Mouse (Mus musculus) kidney, adult 2 months (tissue): ENCODE data around the gene Fignl2.

Experiments used
- CTCF ChIP-seq: fragments of 200-500 bp; conservative IDR thresholded peaks from 2 replicates; pipeline ENCODE4 v1.5.1; 2011; ENCODE audit warnings: low read depth, mild to moderate bottlenecking, control low read depth, low read length, moderate library complexity, mixed read lengths; ENCODE audit not compliant: insufficient read depth, insufficient read length
- POLR2A ChIP-seq: fragments of 200-500 bp; IDR thresholded peaks from one replicate; pipeline ENCODE4 v1.6.1; 2011; ENCODE audit warnings: low read depth, low read length, control low read depth

DNA sequence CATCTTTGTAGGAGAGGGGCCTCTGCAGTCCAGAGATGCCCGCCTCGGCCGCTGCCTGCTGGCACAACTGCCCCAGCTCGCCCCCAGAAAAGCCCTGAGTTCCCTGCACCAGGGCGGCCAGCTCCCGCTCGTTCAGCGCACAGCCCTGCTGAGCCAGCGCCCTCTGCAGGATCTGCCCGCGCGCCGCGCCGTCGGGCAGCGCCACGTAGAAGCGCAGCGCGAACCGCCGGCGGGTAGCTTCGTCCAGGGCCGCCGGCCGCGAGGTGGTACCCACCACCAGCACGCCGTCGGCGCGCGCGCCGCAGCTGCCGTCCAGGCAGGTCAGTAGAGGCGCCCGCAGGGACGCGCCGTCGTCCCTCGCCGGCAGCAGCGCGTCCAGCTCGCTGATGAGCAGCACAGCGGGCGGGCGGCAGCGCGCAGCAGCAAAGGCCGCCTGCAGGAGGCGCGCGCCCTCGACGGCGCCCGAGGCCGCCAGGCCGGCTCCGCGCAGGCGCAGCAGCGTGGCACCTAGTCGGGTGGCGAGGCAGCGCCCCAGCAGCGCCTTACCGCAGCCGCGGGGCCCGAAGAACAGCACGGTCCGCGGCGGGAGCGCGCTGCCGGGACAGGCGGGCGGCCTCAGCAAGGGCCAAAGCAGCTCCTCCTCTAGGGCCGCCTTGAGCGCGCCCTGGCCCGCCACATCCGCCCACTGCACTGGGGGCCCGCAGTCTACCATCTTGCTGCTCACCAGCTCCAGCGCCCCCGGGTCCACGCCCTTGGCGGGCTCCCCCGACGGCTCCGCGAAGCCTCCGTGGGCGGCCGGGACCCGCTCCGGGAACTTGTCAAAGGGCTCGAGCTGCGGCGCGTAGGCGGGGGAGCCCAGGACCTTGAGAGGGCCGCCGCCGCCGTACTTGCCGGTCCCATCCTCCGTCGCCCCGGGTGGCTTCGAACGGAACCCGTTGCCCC, 25.5 kb downstream of the Fignl2 start:
- no peak for TF ChIP-seq CTCF
- TF ChIP-seq POLR2A: no peak
